Mouse (Mus musculus): ENCODE measurements at regions not wholly inside any gene's neighbourhood (a gene's known extent, or its start where the extent isn't known, plus 50 kb on each side); places are given as distances from the start of the nearest gene placed in this dataset.

DNA sequence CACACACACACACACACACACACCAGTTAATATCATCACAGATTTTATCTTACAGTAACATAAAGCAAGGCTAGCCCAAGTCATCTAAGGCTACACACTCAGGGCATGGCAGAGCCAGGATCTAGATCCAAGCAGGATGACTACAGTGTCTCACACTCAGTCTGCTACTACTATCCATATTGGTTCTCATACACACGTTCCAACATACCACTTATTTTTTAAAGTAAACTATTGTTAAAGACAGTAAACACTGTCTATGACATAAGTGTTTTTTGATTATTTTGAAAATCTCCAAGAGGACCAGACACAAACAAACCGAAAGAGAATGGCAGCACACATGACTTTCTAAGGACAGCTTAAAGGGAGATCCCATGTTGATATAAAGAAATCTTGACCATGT lies 306.3 kb downstream of the Gm11361 start:
- TF ChIP-seq POLR2A (IDR thresholded peaks at IDR 0.05; ENCODE audit: borderline replicate concordance, insufficient read depth, low read length) (no peak), CTCF (IDR thresholded peaks at IDR 0.05; ENCODE audit: borderline replicate concordance, insufficient read depth, low read depth, low read length) (no peak)
